Mouse (Mus musculus) brain, embryonic 18.5 days (tissue): Measurements from ENCODE around the gene Cxcl9.

ENCODE experiments used
- DNase-seq: peaks from one replicate; pipeline ENCODE4 v3.0.0-alpha.2; 2012; ENCODE audit warnings: low read depth, low spot score

The Cxcl9 gene

DNA sequence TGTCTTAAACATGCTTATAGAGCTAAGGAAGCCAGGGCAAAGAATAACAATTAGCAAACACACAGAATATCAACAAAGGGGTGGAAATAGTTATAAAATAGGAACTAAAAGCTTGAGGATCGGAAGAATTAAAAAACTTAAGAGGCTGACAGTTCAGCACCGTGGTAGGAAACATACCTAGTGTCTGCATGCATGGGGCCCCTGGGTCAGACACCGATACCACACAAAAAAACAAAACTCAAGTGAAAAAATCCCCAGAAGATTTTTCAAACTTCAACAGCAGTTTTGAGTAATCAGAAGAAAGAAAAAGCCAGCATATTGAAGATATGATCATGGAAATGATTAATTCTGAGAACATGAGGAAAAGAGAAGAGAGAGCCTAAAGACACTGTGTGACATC, 8.9 kb upstream of the Cxcl9 start:
- DNase-seq: no peak

DNA sequence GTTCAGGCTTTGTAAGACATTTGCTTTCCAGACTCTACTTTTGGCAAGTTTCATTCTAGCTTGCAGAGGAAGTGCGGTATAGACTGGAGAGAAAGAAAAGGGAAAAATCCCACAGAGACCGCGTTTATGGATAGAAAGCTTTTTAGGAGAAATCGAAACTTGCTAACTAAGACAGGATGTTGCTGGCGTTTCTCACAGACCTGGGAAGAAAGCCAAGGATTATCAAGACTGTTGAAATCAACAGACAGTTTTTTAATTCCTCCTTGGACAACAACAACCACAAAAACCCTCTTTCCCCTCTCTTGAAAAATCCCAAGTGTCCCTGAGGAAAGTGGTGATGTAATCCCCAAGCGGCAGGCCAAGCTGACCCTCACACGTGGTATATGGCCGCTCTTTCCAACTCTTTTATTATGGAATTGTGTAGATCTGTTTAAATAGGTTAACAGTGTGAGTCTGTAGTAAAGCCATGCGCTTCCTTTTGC, 4.5 kb upstream of the Cxcl9 start:
- no peak for DNase-seq

DNA sequence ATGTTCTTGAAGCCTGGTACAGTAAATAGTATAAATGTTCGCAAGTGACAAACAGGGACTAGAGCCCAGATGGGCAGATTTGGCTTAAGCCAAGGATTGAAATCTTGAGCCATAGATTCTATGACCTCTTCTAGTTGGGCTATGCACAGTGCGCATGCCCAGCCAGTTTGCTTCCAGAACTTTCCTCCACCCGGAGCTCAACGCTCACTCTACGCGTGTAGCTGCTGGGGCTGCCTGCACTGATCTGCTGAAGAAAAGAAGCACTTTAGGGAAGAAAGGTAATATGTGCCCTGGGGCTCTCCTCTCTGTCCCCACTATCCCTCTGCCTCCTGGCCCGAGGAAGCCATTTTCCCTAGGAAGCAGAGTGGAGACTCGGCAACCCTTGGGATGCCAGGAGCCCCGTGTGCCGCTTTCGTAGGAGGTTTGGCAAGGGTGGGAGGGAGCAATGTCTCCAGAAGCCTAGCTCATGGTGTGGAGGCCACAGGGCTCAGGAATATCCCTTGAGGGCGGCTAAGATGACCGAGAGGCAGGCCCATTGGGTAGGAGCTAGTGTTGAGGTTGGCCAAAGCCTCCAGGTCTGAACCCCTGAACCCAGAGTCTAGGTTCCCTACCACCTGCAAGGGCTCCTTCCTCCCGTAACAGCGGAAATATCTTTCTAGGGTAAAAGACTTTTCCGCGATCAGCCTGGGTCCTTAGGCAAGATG, 3.9 kb upstream of the Cxcl9 start, which contains the start of gene Art3:
TSS of gene Art3 (plus strand) at position 193 of the 704 bp plus-strand sequence.
- DNase-seq: no peak

- no peak for DNase-seq
Observed at GRCm38 (mm10) chr5:92331122-92331521, 3.2 kb upstream of the Cxcl9 start.

GRCm38 (mm10) chr5:92327367-92327766, 512 bp downstream of the Cxcl9 start:
- DNase-seq: no peak

- DNase-seq: no peak
Observed at GRCm38 (mm10) chr5:92323264-92323663, 4.6 kb downstream of the Cxcl9 start.

GRCm38 (mm10) chr5:92322612-92323011, 5.3 kb downstream of the Cxcl9 start:
- DNase-seq: no peak

DNA sequence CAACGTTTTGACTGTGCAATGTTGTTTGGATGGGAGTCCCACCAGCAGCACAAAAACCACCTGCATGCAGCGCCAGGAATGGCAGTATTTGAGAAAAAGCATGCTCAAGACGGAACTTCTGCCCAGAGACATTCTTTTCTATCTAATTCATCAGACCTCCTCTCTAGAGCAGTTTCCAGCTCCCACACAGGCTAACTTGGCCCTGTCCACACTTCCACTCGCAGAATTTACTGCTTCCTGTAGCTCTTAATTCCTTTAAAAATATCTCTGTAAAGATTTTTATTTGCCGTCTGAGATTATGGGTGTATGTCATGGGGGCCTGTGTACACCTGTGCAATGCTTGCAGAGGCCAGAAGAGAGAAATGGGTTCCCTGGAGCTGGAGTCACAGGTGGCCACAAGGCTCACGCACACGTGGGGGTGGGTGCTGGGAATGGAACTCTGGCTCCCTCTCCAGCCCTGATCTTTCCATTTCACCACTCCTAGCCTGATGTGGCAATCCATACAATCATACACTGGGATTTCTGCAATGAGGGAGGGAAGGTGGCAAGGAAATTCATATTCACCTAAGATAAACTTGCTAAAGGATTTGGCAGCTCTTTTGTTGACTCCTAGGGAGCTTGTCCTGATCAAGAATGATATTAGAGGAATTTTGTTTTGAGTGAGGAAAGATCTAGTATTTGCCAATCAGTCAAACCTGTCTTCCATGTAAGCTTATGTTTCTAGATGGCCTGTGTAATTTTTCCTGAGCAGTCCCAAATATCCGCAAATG, 6.1 kb downstream of the Cxcl9 start:
- no peak for DNase-seq

- no peak for DNase-seq
Observed at GRCm38 (mm10) chr5:92318596-92318995, 9.3 kb downstream of the Cxcl9 start.

DNA sequence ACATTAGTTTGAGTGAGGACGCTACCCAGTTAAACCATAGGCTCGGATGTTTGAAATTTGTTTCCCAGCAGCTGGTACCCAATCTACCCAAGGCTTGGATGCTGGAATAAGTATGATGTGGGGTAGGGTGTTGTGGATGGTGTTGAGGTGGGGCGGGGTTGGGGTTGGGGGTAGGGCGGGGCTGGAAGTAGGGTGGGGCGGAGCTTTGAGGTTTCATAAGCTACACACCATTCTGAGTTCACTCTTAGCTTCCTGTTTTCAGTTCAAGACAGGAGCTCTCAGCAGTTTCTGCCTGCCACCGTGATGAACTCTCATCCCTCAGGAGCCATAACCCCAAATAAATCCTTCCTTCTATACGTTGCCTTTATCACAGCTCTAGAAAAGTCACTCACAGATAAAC, 9.8 kb downstream of the Cxcl9 start:
- DNase-seq: no peak

DNA sequence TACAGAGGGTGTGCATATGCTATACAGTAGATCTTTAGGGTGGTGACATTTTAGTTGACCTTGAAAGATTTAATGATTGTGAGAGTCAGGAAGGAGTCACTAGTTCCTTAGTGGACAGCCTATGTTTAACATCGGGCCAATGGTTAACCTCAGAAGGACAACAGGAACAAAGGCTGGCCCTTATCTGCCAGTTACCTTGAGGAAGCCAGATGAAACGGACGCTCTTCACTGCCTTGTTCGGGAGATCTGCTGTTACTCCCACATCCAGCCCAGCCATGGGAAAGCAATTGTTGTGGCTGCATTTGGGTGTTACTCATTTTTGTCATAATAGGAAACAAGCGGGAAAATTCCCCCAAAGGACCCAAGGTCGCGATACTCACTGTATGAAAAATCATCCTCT, 14.1 kb downstream of the Cxcl9 start:
- no peak for DNase-seq

DNA sequence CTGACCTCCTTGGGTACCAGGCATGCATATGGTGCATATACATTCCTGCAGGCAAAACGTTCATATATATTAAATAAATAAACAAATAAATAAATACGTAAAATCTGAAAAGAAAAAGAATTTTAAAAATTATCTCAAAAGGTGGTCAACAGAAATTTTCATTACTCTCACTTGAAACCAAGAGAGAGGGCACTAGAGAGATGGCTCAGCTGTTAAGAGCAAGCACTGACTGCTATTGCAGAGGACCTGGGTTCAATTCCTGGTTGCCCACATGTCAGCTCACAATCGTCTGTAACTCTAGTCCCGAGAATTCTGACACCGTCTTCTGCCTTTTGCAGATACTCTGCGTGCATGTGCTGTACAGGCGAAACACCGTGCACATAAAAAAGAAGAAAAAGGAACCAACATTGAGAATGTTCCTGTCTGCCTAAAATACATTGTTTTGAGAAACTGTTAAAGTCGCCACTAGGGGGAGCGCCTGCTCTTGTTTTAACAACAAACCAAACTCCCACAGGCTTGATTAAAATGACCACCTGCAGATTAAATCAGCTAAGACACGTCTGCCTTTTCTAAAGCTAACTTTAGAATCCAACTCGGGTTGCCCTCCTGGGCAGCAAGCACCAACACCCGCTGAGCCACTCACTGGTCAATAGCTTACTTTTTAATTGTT, 15.7 kb downstream of the Cxcl9 start:
- DNase-seq: peak; percentile 60

DNA sequence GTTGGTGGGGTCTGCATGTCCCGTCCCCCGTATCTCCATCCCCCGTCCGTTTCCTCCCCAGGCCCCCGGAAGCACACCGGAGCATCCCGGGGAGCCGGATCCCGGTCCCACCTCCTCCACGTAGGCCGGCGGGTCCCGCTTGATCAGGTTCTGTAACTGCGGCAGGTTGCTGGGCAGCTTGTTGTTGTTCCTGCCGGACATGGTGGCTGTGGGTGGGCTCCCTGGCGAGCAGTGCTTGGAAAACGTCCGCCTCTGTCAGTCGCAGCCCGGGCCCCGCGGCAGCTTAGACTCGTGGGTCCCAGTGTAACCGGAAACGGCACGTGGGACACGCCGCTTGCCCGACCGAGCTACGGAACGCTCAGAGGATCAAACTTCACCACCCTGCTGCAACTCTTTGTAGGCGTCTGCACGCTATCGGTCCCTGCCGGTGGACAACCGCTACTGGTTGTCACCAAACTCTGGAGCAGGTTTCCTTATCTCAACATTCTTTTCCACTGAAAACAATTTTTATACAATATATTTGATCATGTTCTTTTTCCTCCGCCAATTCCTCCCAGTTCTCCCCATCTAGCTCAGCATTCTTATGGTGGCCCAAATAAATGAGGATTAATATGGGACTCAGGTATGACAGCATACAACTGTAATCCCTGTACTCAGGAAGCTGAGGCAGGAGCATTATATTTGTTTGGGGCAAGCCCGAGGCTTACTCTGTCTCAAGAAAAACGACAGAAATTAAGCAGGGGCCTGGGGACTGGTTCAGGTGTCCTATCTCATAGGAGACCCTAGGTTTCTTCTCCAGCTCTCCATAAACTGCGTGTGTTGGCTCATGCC, 18.0 kb downstream of the Cxcl9 start, which contains the start of gene Sdad1:
TSS of gene Sdad1 (minus strand) at position 799 of the 831 bp plus-strand sequence.
- peak; percentile 90 for DNase-seq

DNA sequence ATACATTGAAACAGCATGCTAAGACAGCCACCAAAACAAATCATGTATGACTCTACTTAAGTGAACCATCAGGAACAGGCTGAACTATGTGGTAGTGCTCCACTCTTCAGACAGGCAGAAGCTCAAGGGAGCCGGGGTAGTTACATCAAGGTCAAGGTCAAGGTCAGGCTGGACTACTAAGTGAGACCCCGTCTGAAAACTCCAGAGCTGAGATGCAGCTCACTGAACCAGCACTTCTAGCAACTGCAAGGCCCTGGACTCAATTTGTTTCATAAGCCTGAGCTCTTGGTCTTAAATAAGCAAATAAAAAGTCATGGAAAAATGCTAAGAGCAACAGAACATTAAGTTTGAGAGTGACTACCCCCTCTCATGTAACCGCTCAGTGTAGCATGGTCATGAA, 23.6 kb downstream of the Cxcl9 start:
- DNase-seq: no peak

DNA sequence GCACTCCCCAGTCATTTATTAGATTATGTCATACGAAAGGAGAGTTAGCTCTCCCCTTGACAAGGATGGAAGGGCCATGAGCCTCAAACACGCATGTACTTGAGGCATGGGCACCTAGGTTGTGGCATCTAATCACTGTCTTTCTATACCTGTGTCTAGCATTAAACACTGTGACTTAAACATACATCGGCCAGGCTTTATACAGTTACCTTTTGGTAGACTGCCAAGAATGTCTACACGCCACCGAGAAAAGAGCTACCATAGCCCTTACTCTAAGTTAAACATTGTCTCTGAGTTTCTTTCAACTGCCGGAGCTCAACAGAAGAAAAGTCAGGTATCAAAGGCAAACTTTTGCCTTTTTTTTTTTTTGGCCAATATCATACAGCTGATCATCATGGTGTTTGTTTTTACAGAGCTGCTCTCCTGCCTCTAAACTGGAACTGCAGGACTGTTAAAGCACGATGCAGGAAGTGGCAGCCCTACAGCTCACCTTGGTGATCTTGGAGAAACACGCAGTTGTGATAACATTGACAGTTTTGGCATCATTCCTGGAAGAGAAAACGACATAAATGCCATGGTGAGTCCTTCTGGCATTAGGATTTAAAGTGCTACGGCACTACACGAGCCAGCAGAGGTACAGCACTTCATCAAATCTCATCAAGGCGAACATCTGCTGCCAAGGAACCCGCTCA, 25.6 kb downstream of the Cxcl9 start:
- no peak for DNase-seq

DNA sequence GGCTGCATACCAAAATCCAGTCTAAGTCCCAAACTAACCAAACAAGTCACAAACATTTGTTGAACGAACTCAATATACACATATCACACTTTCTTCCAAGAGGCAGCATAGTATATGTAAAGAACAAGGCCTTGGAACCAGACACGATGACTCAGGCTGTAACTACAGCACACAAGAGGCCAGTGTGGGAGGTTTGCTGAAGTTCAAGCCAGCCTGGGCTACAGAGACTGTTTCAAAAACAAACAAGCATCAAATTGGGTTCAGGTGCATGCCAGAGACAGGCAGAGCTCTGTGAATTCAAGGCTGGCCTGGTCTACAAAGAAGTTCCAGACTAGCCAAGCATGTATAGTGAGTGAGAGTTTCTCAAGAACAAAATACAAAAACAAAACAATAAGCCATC, 33.4 kb downstream of the Cxcl9 start:
- no peak for DNase-seq

DNA sequence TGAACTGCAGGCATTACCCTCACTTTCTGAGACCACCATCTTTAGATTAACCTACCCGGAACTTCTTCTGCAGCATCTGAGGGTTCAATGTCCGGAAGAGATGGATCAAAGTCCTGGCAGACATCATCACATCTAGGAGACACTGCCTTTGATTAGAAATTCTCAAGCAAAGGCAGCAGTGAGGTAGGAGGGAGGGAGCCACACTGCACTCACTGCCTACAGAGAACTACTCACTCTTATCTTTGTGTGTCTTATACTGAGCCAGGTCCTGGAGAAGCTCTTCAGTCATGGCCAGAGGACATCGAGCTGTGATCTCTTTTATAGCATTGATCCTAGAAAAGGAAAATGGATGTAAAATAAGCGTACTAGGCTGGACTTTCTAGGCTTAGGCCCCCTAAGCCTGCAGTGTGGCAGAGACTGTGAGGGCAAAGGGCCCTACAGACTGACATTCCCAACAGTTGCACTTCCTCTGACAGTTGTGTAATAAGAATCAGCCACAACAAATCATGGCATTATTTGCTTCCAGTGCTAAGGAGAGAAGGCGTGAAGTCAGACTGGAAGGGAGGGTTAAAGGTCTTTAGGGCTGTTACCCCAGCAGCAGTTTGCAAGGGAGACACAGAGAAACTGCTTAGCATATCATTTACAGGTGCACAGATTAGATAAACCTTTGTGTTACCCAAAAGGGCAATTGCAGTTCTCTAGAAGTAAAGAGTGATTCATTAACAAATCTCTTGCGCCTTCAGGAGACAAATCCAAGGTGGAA, 36.0 kb downstream of the Cxcl9 start:
- DNase-seq: no peak

- DNase-seq: no peak
Observed at GRCm38 (mm10) chr5:92287840-92288239, 40.0 kb downstream of the Cxcl9 start.

GRCm38 (mm10) chr5:92283107-92283506, 44.8 kb downstream of the Cxcl9 start:
- no peak for DNase-seq

DNA sequence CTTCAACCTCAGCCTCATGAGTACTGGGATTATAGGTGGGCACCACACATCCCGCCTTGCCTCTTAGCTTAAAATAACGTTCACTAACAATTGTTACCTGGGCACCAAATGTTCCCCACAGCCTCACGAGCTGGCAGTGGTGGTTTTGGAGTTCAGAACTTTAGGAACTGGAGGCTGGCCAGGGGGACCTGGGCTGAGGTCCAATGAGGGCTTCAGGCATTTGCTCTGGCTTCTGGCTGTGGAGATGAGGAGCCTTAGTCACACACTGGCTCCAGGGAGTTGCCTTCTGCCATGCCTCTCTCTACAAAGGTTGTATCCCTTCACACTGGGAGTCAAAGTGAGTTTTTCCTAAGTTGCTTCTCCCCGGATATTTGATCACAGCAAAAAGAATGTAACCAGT, 45.3 kb downstream of the Cxcl9 start:
- DNase-seq: no peak
